In the genomic region with DNA sequence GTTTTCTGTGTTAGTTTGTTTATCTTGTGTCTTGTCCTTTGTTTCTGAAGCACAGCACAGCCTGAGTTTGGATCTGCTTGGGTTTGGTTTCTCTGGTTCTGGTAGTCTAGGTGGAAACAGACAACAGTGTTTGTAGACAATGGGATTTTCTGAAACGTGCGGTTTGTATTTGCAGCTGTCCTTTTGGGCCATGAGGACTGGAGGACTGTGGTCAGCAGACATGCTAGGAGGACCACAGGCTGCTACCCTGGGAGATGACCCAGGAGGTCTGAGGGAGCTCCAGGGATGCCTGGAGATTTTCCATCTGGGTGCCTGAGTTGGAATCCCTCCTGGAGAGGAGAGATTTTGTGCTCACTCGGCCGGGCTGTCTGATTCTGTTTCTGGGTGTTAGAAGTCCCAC, we compare ENCODE assay signal across 1 mouse cellular context.
TF ChIP-seq lines count a peak whose summit lies in the region.

No protein-coding gene starts in this region.

TF ChIP-seq in myocyte, 11 proteins besides CTCF, POLR2A, EP300 and RAD21 (continued from another document):
- TF ChIP-seq MYOD1 (IDR thresholded peaks at IDR 0.05; ENCODE audit: control insufficient read depth in 1 of 3, insufficient read length in 2 of 3, low read depth in 2 of 3) = peak in 2 of 3 experiments; percentile 33 to 40
- peak in 1 of 3 experiments; percentile 51 for TF ChIP-seq MYOG (IDR thresholded peaks at IDR 0.05; ENCODE audit: control insufficient read depth in 1 of 3, insufficient read depth in 1 of 3, insufficient read length in 2 of 3, low read depth in 2 of 3)
- no peak for TF ChIP-seq MAX (IDR thresholded peaks at IDR 0.05; ENCODE audit: low read depth)
- no peak for TF ChIP-seq TCF3 (IDR thresholded peaks at IDR 0.05; ENCODE audit: insufficient read length, low read depth)
- no peak for TF ChIP-seq SRF (IDR thresholded peaks at IDR 0.05; ENCODE audit: control insufficient read depth, insufficient read length, low read depth)
